Mouse (Mus musculus) neural tube, embryonic 13.5 days (tissue): ENCODE measurements around the gene Mlycd. TPM values are rescaled to one million over a fixed set of nuclear protein-coding genes. Genes with fewer than 3 reads are reported as not detected.

ENCODE experiments used
- ATAC-seq: fragments of 200-750 bp; cut with Nextera tagmentation; 2 replicates; pipeline ENCODE4 v1.8.0; 2017; ENCODE audit warnings: low read depth, mild to moderate bottlenecking, moderate TSS enrichment, moderate library complexity
- H3K27ac ChIP-seq: fragments of 300-500 bp; sonication (generic); replicated peaks from 2 replicates; pipeline ENCODE4 v1.5.1; 2015; ENCODE audit warnings: moderate library complexity, mild to moderate bottlenecking, inconsistent platforms
- H3K27me3 ChIP-seq: fragments of 300-500 bp; sonication (generic); 2 replicates; pipeline ENCODE4 v1.6.1; 2015; ENCODE audit warnings: mild to moderate bottlenecking, inconsistent platforms
- H3K36me3 ChIP-seq: fragments of 300-500 bp; sonication (generic); 2 replicates; pipeline ENCODE4 v1.6.1; 2015; ENCODE audit warnings: mild to moderate bottlenecking, inconsistent platforms
- H3K4me1 ChIP-seq: fragments of 300-500 bp; sonication (generic); replicated peaks from 2 replicates; pipeline ENCODE4 v1.6.1; 2015; ENCODE audit warnings: inconsistent platforms
- H3K4me2 ChIP-seq: fragments of 300-500 bp; sonication (generic); 2 replicates; pipeline ENCODE4 v1.6.1; 2015; ENCODE audit warnings: inconsistent platforms, mild to moderate bottlenecking, moderate library complexity
- H3K4me3 ChIP-seq: fragments of 300-500 bp; sonication (generic); 2 replicates; pipeline ENCODE4 v1.5.1; 2015; ENCODE audit warnings: mild to moderate bottlenecking, inconsistent platforms
- H3K9ac ChIP-seq: fragments of 300-500 bp; sonication (generic); 2 replicates; pipeline ENCODE4 v1.6.1; 2015; ENCODE audit warnings: moderate library complexity, mild to moderate bottlenecking, inconsistent platforms
- H3K9me3 ChIP-seq: fragments of 300-500 bp; sonication (generic); 2 replicates; pipeline ENCODE4 v1.6.1; 2016; ENCODE audit warnings: inconsistent platforms
- WGBS: fragments of 180-500 bp; shearing (Covaris S2); methylation state at CpG from one replicate; pipeline ENCODE4 v1.1.7; 2015; 5-methylcytosine and 5-hydroxymethylcytosine counted together
- polyA plus RNA-seq: library from polyadenylated mRNA; unstranded; fragments of >200 nt; fragmentation: Nextera tagmentation; extraction: Ambion mirVana; gene quantifications from 2 replicates; pipeline ENCODE4 v1.2.1, GENCODE M21; 2015

Gene Mlycd
- polyA plus RNA-seq, 1 experiment from 2014 or later, result 15.6 TPM

GRCm38 (mm10) chr8:119426069-119426735, 31.5 kb downstream of the Mlycd start:
- H3K4me2 ChIP-seq, result no peak overlapping the region
- no peaks in the 10 kb centered on the region for H3K9me3 ChIP-seq
- H3K27ac ChIP-seq, result peak overlapping the region; percentile 74
- no peak overlapping the region for H3K4me3 ChIP-seq
- peaks cover 12% of the 10 kb centered on the region for H3K4me1 ChIP-seq
- WGBS, result 91% methylated on average over 6 of the region's 6 CpGs
- no peak overlapping the region for H3K9ac ChIP-seq
- ATAC-seq, result no peak
- no peaks in the 10 kb centered on the region for H3K27me3 ChIP-seq
- H3K36me3 ChIP-seq, result no peaks in the 10 kb centered on the region

- Histone ChIP-seq H3K9me3 (no peaks in the 10 kb centered on the region), H3K4me3 (no peak overlapping the region), H3K4me1 (no peaks in the 10 kb centered on the region), H3K27ac (no peak overlapping the region), H3K9ac (no peak overlapping the region), H3K4me2 (no peak overlapping the region), H3K36me3 (no peaks in the 10 kb centered on the region), H3K27me3 (no peaks in the 10 kb centered on the region)
- 72% methylated on average over 12 of the region's 12 CpGs for WGBS
- ATAC-seq, result no peak
These were observed 33.1 kb downstream of the Mlycd start for GRCm38 (mm10) chr8:119427634-119428349.

GRCm38 (mm10) chr8:119428350-119428740, 33.7 kb downstream of the Mlycd start:
- Histone ChIP-seq H3K36me3 (no peaks in the 10 kb centered on the region), H3K4me2 (no peak overlapping the region), H3K27me3 (no peaks in the 10 kb centered on the region), H3K9ac (no peak overlapping the region), H3K4me1 (no peaks in the 10 kb centered on the region), H3K9me3 (no peaks in the 10 kb centered on the region), H3K27ac (no peak overlapping the region), H3K4me3 (no peak overlapping the region)
- WGBS, result 81% methylated on average over 7 of the region's 7 CpGs
- no peak for ATAC-seq

- WGBS, result 77% methylated on average over 5 of the region's 5 CpGs
- no peaks in the 10 kb centered on the region for H3K36me3 ChIP-seq
These were observed 34.2 kb downstream of the Mlycd start for GRCm38 (mm10) chr8:119428766-119429327.

GRCm38 (mm10) chr8:119429552-119429951, 34.9 kb downstream of the Mlycd start:
- H3K27ac ChIP-seq, result no peak overlapping the region
- no peaks in the 10 kb centered on the region for H3K4me1 ChIP-seq
- H3K36me3 ChIP-seq, result no peaks in the 10 kb centered on the region
- ATAC-seq, result no peak
- H3K9me3 ChIP-seq, result no peaks in the 10 kb centered on the region
- no peak overlapping the region for H3K4me2 ChIP-seq
- H3K9ac ChIP-seq, result no peak overlapping the region
- H3K27me3 ChIP-seq, result no peaks in the 10 kb centered on the region
- WGBS, result 90% methylated on average over 3 of the region's 3 CpGs
- no peak overlapping the region for H3K4me3 ChIP-seq

More at GRCm38 (mm10) chr8:119428766-119429327, 34.2 kb downstream of the Mlycd start:
- H3K27ac ChIP-seq, result no peak overlapping the region
- ATAC-seq, result no peak
- no peak overlapping the region for H3K4me2 ChIP-seq
- H3K27me3 ChIP-seq, result no peaks in the 10 kb centered on the region
- no peak overlapping the region for H3K4me3 ChIP-seq
- H3K9me3 ChIP-seq, result no peaks in the 10 kb centered on the region
- no peaks in the 10 kb centered on the region for H3K4me1 ChIP-seq
- H3K9ac ChIP-seq, result no peak overlapping the region

- Histone ChIP-seq H3K9ac (no peak overlapping the region), H3K27me3 (no peaks in the 10 kb centered on the region), H3K27ac (no peak overlapping the region), H3K4me1 (no peaks in the 10 kb centered on the region), H3K4me2 (no peak overlapping the region), H3K4me3 (no peak overlapping the region), H3K9me3 (no peaks in the 10 kb centered on the region), H3K36me3 (no peaks in the 10 kb centered on the region)
- no peak for ATAC-seq
- 81% methylated on average over 8 of the region's 8 CpGs for WGBS
These were observed 35.6 kb downstream of the Mlycd start for GRCm38 (mm10) chr8:119430250-119430649.

- Histone ChIP-seq H3K4me2 (no peak overlapping the region), H3K27ac (no peak overlapping the region), H3K4me3 (no peak overlapping the region), H3K36me3 (no peaks in the 10 kb centered on the region), H3K4me1 (no peaks in the 10 kb centered on the region), H3K9me3 (no peaks in the 10 kb centered on the region), H3K27me3 (no peaks in the 10 kb centered on the region), H3K9ac (no peak overlapping the region)
- ATAC-seq, result no peak
- WGBS, result 92% methylated on average over 7 of the region's 7 CpGs
These were observed 36.0 kb downstream of the Mlycd start for GRCm38 (mm10) chr8:119430690-119431089.

- no peak overlapping the region for H3K27ac ChIP-seq
- H3K4me3 ChIP-seq, result no peak overlapping the region
- no peak for ATAC-seq
- WGBS, result 60% methylated on average over 3 of the region's 3 CpGs
- H3K9ac ChIP-seq, result no peak overlapping the region
- H3K9me3 ChIP-seq, result no peaks in the 10 kb centered on the region
- no peaks in the 10 kb centered on the region for H3K27me3 ChIP-seq
- no peaks in the 10 kb centered on the region for H3K36me3 ChIP-seq
- no peak overlapping the region for H3K4me2 ChIP-seq
- no peaks in the 10 kb centered on the region for H3K4me1 ChIP-seq
These were observed 37.7 kb downstream of the Mlycd start for GRCm38 (mm10) chr8:119432372-119432771.

GRCm38 (mm10) chr8:119433582-119434174, 39.0 kb downstream of the Mlycd start, which contains the start of gene Osgin1:
TSS of gene Osgin1 (plus strand) at chr8:119434124.
- Histone ChIP-seq H3K36me3 (no peaks in the 10 kb centered on the region), H3K27me3 (no peaks in the 10 kb centered on the region), H3K27ac (no peak within 1 kb of the TSS), H3K9ac (no peak within 1 kb of the TSS), H3K4me1 (no peaks in the 10 kb centered on the region), H3K4me3 (no peak within 1 kb of the TSS), H3K4me2 (no peak within 1 kb of the TSS), H3K9me3 (no peaks in the 10 kb centered on the region)
- ATAC-seq, result no peak
- 90% methylated on average over 13 of the region's 13 CpGs for WGBS

GRCm38 (mm10) chr8:119434569-119434968, 39.9 kb downstream of the Mlycd start:
- WGBS, result 83% methylated on average over 6 of the region's 6 CpGs
- Histone ChIP-seq H3K4me1 (no peaks in the 10 kb centered on the region; the same call in none of the 2 replicates), H3K9ac (no peak overlapping the region), H3K4me2 (no peak overlapping the region), H3K9me3 (no peaks in the 10 kb centered on the region), H3K27ac (no peak overlapping the region), H3K36me3 (no peaks in the 10 kb centered on the region), H3K4me3 (no peak overlapping the region), H3K27me3 (no peaks in the 10 kb centered on the region)
- ATAC-seq, result no peak

GRCm38 (mm10) chr8:119435527-119435926, 40.8 kb downstream of the Mlycd start:
- no peak overlapping the region for H3K4me2 ChIP-seq
- no peak overlapping the region for H3K9ac ChIP-seq
- H3K9me3 ChIP-seq, result no peaks in the 10 kb centered on the region
- no peak overlapping the region for H3K27ac ChIP-seq
- peaks cover 7% of the 10 kb centered on the region for H3K4me1 ChIP-seq
- no peaks in the 10 kb centered on the region for H3K27me3 ChIP-seq
- no peaks in the 10 kb centered on the region for H3K36me3 ChIP-seq
- no peak for ATAC-seq
- WGBS, result 81% methylated on average over 7 of the region's 7 CpGs
- H3K4me3 ChIP-seq, result no peak overlapping the region

- Histone ChIP-seq H3K27me3 (no peaks in the 10 kb centered on the region), H3K4me3 (no peak overlapping the region), H3K9me3 (no peaks in the 10 kb centered on the region), H3K27ac (no peak overlapping the region), H3K4me2 (no peak overlapping the region), H3K36me3 (no peaks in the 10 kb centered on the region), H3K4me1 (peaks cover 15% of the 10 kb centered on the region), H3K9ac (no peak overlapping the region)
- 87% methylated on average over 10 of the region's 10 CpGs for WGBS
- ATAC-seq, result no peak
These were observed 41.7 kb downstream of the Mlycd start for GRCm38 (mm10) chr8:119436331-119436730.
